Mouse (Mus musculus) heart, embryonic 13.5 days (tissue): Measurements from ENCODE around the gene Cntfr. TPM values are rescaled to one million over a fixed set of nuclear protein-coding genes. Genes with fewer than 3 reads are reported as not detected.
A peak's percentile ranks its signal among the peaks of the same experiment; 100 is the strongest.

Source experiments
- ATAC-seq: fragments of 200-750 bp; cut with Nextera tagmentation; 2 replicates; pipeline ENCODE4 v1.8.0; 2017; ENCODE audit warnings: moderate TSS enrichment; ENCODE audit not compliant: insufficient number of reproducible peaks, low FRiP score, low TSS enrichment; ENCODE audit errors: extremely low read depth
- H3K27ac ChIP-seq: fragments of 300-500 bp; sonication (generic); replicated peaks from 2 replicates; pipeline ENCODE4 v1.5.1; 2015; ENCODE audit warnings: moderate library complexity, mild to moderate bottlenecking, inconsistent platforms
- H3K27me3 ChIP-seq: fragments of 300-500 bp; sonication (generic); replicated peaks from 2 replicates; pipeline ENCODE4 v1.6.1; 2015; ENCODE audit warnings: mild to moderate bottlenecking, inconsistent platforms
- H3K36me3 ChIP-seq: fragments of 300-500 bp; sonication (generic); 2 replicates; pipeline ENCODE4 v1.6.1; 2015; ENCODE audit warnings: mild to moderate bottlenecking, inconsistent platforms
- H3K4me1 ChIP-seq: fragments of 300-500 bp; sonication (generic); 2 replicates; pipeline ENCODE4 v1.6.1; 2015; ENCODE audit warnings: inconsistent platforms
- H3K4me2 ChIP-seq: fragments of 300-500 bp; sonication (generic); 2 replicates; pipeline ENCODE4 v1.6.1; 2015; ENCODE audit warnings: inconsistent platforms, mild to moderate bottlenecking, moderate library complexity
- H3K4me3 ChIP-seq: fragments of 300-500 bp; sonication (generic); 2 replicates; pipeline ENCODE4 v1.5.1; 2015; ENCODE audit warnings: moderate library complexity, mild to moderate bottlenecking, inconsistent platforms
- H3K9ac ChIP-seq: fragments of 300-500 bp; sonication (generic); 2 replicates; pipeline ENCODE4 v1.6.1; 2015; ENCODE audit warnings: inconsistent platforms, mild to moderate bottlenecking, moderate library complexity
- H3K9me3 ChIP-seq: fragments of 300-500 bp; sonication (generic); 2 replicates; pipeline ENCODE4 v1.6.1; 2016; ENCODE audit warnings: inconsistent platforms
- WGBS: fragments of 180-500 bp; shearing (Covaris S2); methylation state at CpG from one replicate; pipeline ENCODE4 v1.1.7; 2015; ENCODE audit warnings: mixed read lengths; 5-methylcytosine and 5-hydroxymethylcytosine counted together
- polyA plus RNA-seq: library from polyadenylated mRNA; unstranded; fragments of >200 nt; fragmentation: Nextera tagmentation; extraction: Ambion mirVana; gene quantifications from 2 replicates; pipeline ENCODE4 v1.2.1, GENCODE M21; 2015

Cntfr gene
- polyA plus RNA-seq, 1 experiment from 2014 or later, result 3.9 TPM

DNA sequence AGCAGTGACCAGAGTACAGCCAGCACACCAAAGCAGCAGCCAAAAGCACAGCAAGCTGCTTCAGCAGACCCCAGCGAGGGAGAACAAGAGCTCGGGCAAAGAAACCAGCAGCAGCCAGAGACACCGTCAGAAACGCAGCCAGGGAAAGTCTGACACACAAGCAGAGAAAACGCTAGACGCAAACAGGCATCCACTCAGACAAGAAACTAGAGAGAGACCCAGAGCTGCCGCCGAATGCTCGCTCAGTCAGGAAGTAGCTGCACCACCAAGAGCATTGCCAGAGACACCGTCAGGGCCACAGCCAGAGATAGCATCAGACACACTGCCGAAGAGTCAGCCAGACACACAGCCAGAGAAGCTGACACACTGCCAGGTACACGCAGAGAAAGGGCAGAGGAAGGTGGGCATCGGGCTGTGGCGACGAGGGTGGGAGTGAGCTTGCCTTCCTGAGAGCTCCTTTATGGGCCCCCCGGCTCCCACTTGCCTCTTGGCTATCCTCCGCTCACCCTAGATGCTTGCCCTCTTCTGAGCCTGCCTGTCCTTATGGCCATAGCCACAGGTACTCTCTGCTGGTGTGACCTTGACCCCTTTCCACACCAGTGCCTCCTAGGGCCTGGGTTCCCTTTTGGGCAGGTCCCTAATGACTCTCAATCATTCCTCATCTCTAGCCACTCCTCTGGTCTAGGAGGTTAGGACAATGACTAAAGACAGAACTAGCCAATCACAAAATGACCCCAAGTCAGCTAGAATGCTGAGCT is 20.5 kb downstream of the Cntfr start:
- peak overlapping the region; percentile 30 for H3K4me2 ChIP-seq
- no peak overlapping the region for H3K4me3 ChIP-seq
- 31% methylated on average over 17 of the region's 17 CpGs for whole genome bisulfite sequencing
- peaks cover 48% of the 10 kb centered on the region for H3K27me3 ChIP-seq
- no peaks in the 10 kb centered on the region for H3K36me3 ChIP-seq
- H3K27ac ChIP-seq, result peak overlapping the region; percentile 55
- H3K4me1 ChIP-seq, result peaks cover 75% of the 10 kb centered on the region
- peak overlapping the region; percentile 52 for H3K9ac ChIP-seq
- H3K9me3 ChIP-seq, result no peaks in the 10 kb centered on the region
- ATAC-seq, result no peak

- Histone ChIP-seq H3K9ac (no peak overlapping the region), H3K27ac (no peak overlapping the region), H3K4me3 (no peak overlapping the region), H3K27me3 (peaks cover 73% of the 10 kb centered on the region), H3K4me2 (no peak overlapping the region), H3K36me3 (no peaks in the 10 kb centered on the region), H3K9me3 (no peaks in the 10 kb centered on the region), H3K4me1 (peaks cover 52% of the 10 kb centered on the region)
- WGBS, result 59% methylated on average over 19 of the region's 19 CpGs
- ATAC-seq, result no peak
Observed at GRCm38 (mm10) chr4:41673186-41673585, 23.7 kb downstream of the Cntfr start.

- no peak for ATAC-seq
- peaks cover 77% of the 10 kb centered on the region for H3K27me3 ChIP-seq
- H3K4me1 ChIP-seq, result peaks cover 46% of the 10 kb centered on the region
- H3K9ac ChIP-seq, result peak overlapping the region; percentile 44; the same call in 1 of the 2 replicates
- H3K4me2 ChIP-seq, result no peak overlapping the region
- 34% methylated on average over 8 of the region's 8 CpGs for WGBS
- H3K36me3 ChIP-seq, result no peaks in the 10 kb centered on the region
- no peak overlapping the region for H3K4me3 ChIP-seq
- H3K27ac ChIP-seq, result no peak overlapping the region
- H3K9me3 ChIP-seq, result no peaks in the 10 kb centered on the region
Observed at GRCm38 (mm10) chr4:41672522-41672963, 24.3 kb downstream of the Cntfr start.

GRCm38 (mm10) chr4:41671963-41672480 is 24.9 kb downstream of the Cntfr start:
- Histone ChIP-seq H3K9me3 (no peaks in the 10 kb centered on the region), H3K27ac (no peak overlapping the region), H3K4me2 (no peak overlapping the region), H3K9ac (peak overlapping the region; percentile 44; the same call in 1 of the 2 replicates), H3K4me1 (peaks cover 41% of the 10 kb centered on the region), H3K27me3 (peaks cover 79% of the 10 kb centered on the region), H3K4me3 (no peak overlapping the region), H3K36me3 (no peaks in the 10 kb centered on the region)
- WGBS, result 22% methylated on average over 8 of the region's 8 CpGs
- ATAC-seq, result no peak

GRCm38 (mm10) chr4:41671500-41671899 is 25.4 kb downstream of the Cntfr start:
- H3K27ac ChIP-seq, result no peak overlapping the region
- H3K9me3 ChIP-seq, result no peaks in the 10 kb centered on the region
- 43% methylated on average over 5 of the region's 5 CpGs for WGBS
- no peak overlapping the region for H3K4me2 ChIP-seq
- ATAC-seq, result no peak
- peaks cover 36% of the 10 kb centered on the region for H3K4me1 ChIP-seq
- peaks cover 79% of the 10 kb centered on the region for H3K27me3 ChIP-seq
- no peaks in the 10 kb centered on the region for H3K36me3 ChIP-seq
- no peak overlapping the region for H3K4me3 ChIP-seq
- no peak overlapping the region; the same call in 1 of the 2 replicates for H3K9ac ChIP-seq

- Histone ChIP-seq H3K27me3 (peaks cover 82% of the 10 kb centered on the region), H3K4me3 (no peak overlapping the region), H3K9ac (no peak overlapping the region), H3K4me1 (peaks cover 29% of the 10 kb centered on the region), H3K27ac (no peak overlapping the region), H3K4me2 (no peak overlapping the region), H3K36me3 (no peaks in the 10 kb centered on the region), H3K9me3 (no peaks in the 10 kb centered on the region)
- 80% methylated on average over 18 of the region's 18 CpGs for WGBS
- ATAC-seq, result no peak
Observed at GRCm38 (mm10) chr4:41670836-41671235, 26.1 kb downstream of the Cntfr start.

DNA sequence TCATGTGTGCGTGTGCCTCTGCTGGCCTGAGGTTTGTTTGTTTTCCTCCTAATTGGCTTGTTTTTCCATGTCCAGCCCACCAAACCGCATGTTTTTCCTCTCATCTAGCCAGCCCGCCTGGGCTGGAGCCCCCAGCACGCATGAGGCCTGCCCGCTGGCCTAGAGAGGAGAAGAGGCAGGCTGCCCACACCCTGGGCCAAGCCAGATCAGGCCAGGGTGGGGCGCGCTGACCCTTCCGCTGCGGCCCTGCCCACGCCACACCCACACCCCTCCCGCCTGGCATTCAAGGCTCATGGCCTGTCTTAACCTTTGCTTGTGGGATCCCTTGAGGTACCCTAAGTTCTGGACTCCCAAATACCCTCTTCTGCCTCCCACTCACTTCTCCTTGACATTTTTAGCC is 30.2 kb downstream of the Cntfr start:
- H3K4me2 ChIP-seq, result no peak overlapping the region
- no peaks in the 10 kb centered on the region for H3K9me3 ChIP-seq
- no peak overlapping the region; the same call in 1 of the 2 replicates for H3K9ac ChIP-seq
- no peak overlapping the region for H3K27ac ChIP-seq
- H3K27me3 ChIP-seq, result peaks cover 64% of the 10 kb centered on the region
- no peak for ATAC-seq
- H3K36me3 ChIP-seq, result no peaks in the 10 kb centered on the region
- H3K4me1 ChIP-seq, result peaks cover 33% of the 10 kb centered on the region
- WGBS, result 73% methylated on average over 11 of the region's 11 CpGs
- H3K4me3 ChIP-seq, result no peak overlapping the region

DNA sequence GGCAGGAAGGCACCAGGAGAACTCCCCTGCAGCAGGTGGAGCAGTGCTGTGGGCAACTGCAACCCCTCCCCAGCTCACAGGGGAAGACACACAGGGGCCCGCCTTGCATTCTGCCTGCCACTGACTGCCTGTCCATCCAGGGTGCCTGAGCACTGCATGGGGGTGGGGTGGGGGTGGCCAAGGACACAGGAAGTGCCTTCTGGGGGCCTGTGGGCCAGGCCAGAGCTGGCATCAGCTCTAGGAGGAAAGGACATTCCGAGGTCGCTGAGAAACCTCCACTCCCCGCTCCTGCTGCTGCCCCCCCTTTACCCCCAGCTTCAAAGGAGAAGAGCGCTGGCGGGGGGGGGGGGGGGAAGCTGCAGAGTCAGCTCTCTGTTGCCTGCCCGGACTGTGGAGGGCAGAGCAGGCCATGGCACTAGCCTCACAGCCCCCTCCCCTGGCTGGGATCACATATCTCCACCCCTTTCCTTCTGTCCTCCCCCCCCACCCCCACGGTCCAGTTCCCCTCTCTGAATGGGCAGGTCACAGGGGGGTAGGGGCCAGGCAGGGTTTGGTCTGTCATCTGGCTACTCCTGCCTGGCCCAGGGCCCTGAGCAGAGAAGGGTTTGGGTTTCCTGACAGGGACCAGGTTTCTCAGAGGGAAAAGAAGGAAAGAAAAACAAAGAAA is 31.7 kb downstream of the Cntfr start:
- H3K4me2 ChIP-seq, result peak overlapping the region; percentile 12; the same call in 1 of the 2 replicates
- no peaks in the 10 kb centered on the region for H3K9me3 ChIP-seq
- peaks cover 44% of the 10 kb centered on the region for H3K4me1 ChIP-seq
- peaks cover 56% of the 10 kb centered on the region for H3K27me3 ChIP-seq
- H3K36me3 ChIP-seq, result no peaks in the 10 kb centered on the region
- 7% methylated on average over 7 of the region's 8 CpGs for WGBS
- ATAC-seq, result peak; percentile 18; the same call in 1 of the 2 replicates
- H3K27ac ChIP-seq, result no peak overlapping the region
- peak overlapping the region; percentile 63 for H3K9ac ChIP-seq
- no peak overlapping the region for H3K4me3 ChIP-seq

- H3K9me3 ChIP-seq, result no peaks in the 10 kb centered on the region
- peaks cover 49% of the 10 kb centered on the region for H3K4me1 ChIP-seq
- H3K36me3 ChIP-seq, result no peaks in the 10 kb centered on the region
- peaks cover 58% of the 10 kb centered on the region for H3K27me3 ChIP-seq
- H3K9ac ChIP-seq, result peak overlapping the region; percentile 24; the same call in 1 of the 2 replicates
- no peak for ATAC-seq
- H3K4me2 ChIP-seq, result 0 out of 2 replicates have a peak overlapping the region, but pooled peaks have one; percentile 12
- no peak overlapping the region for H3K4me3 ChIP-seq
- 43% methylated on average over 7 of the region's 7 CpGs for WGBS
- H3K27ac ChIP-seq, result no peak overlapping the region
Observed at GRCm38 (mm10) chr4:41664533-41664932, 32.4 kb downstream of the Cntfr start.

DNA sequence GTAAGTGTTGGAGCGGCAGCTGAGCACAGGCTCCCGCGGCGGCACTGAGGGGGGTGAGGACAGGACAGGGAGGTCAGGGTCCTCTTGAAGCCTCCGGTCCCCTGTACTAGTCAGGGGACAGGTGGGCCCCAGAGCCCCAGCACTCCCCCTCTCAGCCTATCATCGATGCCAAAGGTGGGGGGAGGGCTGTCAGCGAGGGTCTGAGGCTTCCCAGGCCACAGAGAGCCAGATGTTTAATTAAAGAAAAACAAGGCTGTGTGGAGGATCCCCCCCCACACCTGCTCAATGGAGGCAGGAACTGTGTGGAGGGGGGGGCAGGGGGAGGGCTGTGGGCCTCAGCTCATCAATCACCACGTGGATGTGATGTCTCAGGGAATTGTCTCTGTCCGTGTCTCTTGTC is 33.3 kb downstream of the Cntfr start:
- Histone ChIP-seq H3K4me2 (no peak overlapping the region), H3K9me3 (no peaks in the 10 kb centered on the region), H3K4me3 (no peak overlapping the region), H3K27me3 (peaks cover 61% of the 10 kb centered on the region), H3K27ac (no peak overlapping the region), H3K4me1 (peaks cover 55% of the 10 kb centered on the region), H3K36me3 (no peaks in the 10 kb centered on the region), H3K9ac (no peak overlapping the region)
- 28% methylated on average over 9 of the region's 9 CpGs for WGBS
- ATAC-seq, result no peak

DNA sequence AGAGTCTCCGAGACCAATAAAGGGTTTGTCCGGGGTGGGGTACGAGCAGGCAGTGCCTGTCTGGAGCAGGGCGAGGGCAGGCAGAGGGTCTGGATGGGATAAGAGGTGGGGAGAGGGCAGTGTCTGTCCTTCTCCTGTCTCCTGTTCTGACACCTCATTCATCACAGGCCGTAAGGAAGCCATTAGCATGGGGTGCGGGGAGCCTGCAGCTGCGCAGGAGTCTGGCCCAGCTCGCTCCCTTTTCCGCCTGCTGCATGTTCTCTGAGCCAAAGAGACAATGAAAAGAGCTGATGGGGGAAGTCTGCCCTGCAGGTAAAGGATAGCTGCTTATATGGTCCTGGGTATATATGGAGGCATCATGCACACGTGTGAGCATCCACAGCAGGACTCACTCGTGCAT is 34.2 kb downstream of the Cntfr start:
- no peak for ATAC-seq

More for the DNA sequence above, 34.2 kb downstream of the Cntfr start:
- Histone ChIP-seq H3K27ac (no peak overlapping the region), H3K9ac (no peak overlapping the region), H3K4me1 (peaks cover 61% of the 10 kb centered on the region), H3K36me3 (no peaks in the 10 kb centered on the region), H3K9me3 (no peaks in the 10 kb centered on the region), H3K4me2 (no peak overlapping the region), H3K27me3 (peaks cover 63% of the 10 kb centered on the region), H3K4me3 (no peak overlapping the region)
- 60% methylated on average over 11 of the region's 11 CpGs for WGBS
